Mouse (Mus musculus): ENCODE data around the gene Gps2. TPM values are rescaled to one million over a fixed set of nuclear protein-coding genes. Genes with fewer than 3 reads are reported as not detected.
A peak's percentile ranks its signal among the peaks of the same experiment; 100 is the strongest.

Gps2 gene
- polyA plus RNA-seq, 1 experiment: 290 TPM

GRCm38 (mm10) chr11:69932254-69932653 is 18.6 kb downstream of the Gps2 start:
- no peaks in the 10 kb centered on the region for H3K27me3 ChIP-seq (ENCODE audit: control insufficient read depth, insufficient read depth, low read length)
- no peak for TF ChIP-seq POLR2A (IDR thresholded peaks at IDR 0.05; ENCODE audit: control insufficient read depth, low read depth, low read length)
- TF ChIP-seq CTCF (IDR thresholded peaks at IDR 0.05; ENCODE audit: control insufficient read depth, insufficient read depth, insufficient replicate concordance, low read depth, low read length): no peak
- no peak overlapping the region for H3K27ac ChIP-seq (ENCODE audit: control insufficient read depth, insufficient read depth, low read depth, low read length)
- H3K4me3 ChIP-seq (ENCODE audit: control insufficient read depth, low read depth, low read length): no peak overlapping the region
- peaks cover 8% of the 10 kb centered on the region for H3K4me1 ChIP-seq (ENCODE audit: control insufficient read depth, insufficient read depth, low read length)
- H3K36me3 ChIP-seq (ENCODE audit: control insufficient read depth, insufficient read depth, low read length): peaks cover 2% of the 10 kb centered on the region; the same call in 1 of the 2 replicates

DNA sequence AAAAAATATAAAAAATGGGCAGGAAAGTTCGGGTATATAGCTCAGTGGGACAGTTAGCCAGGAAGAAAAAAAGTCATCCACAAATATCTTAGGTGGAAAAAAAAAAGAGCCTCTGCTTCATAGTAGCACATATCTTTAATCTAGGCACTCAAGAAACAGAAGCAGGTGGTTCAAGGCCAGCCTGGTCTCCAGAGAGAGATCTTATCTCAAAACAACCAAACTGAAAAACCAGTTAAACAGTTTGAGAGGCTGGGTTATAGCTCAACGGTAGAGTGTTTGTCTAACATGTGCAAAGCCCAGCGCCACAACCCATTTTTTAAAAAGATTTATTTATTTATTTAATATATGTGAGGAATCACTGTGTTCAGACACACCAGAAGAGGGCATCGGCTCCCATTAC is 19.4 kb downstream of the Gps2 start:
- Histone ChIP-seq H3K4me1 (ENCODE audit: control insufficient read depth, insufficient read depth, low read length) (peaks cover 8% of the 10 kb centered on the region), H3K27me3 (ENCODE audit: control insufficient read depth, insufficient read depth, low read length) (no peaks in the 10 kb centered on the region), H3K36me3 (ENCODE audit: control insufficient read depth, insufficient read depth, low read length) (peaks cover 2% of the 10 kb centered on the region; the same call in 1 of the 2 replicates), H3K27ac (ENCODE audit: control insufficient read depth, insufficient read depth, low read depth, low read length) (no peak overlapping the region), H3K4me3 (ENCODE audit: control insufficient read depth, low read depth, low read length) (no peak overlapping the region)
- TF ChIP-seq POLR2A (IDR thresholded peaks at IDR 0.05; ENCODE audit: control insufficient read depth, low read depth, low read length) (no peak), CTCF (IDR thresholded peaks at IDR 0.05; ENCODE audit: control insufficient read depth, insufficient read depth, insufficient replicate concordance, low read depth, low read length) (no peak)

DNA sequence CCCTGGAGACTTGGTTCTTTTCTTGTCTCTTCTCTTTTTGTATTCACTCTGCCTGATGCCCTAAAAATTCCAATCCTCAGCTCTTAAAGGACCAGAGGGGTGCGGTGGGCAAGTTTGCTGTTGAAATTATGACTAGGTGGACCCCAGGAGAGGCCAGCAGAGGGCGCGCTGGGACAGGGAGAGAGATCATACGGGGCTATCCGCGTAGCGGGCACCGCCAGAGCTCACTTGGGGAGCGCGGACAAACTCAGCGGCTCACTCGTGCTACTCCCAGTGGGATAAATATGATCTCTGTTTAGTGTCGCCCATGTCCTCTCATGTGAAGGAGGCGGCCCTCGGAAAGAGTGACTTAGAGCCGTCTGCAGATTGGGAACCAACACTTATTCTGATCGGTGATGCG is 20.5 kb downstream of the Gps2 start:
- Histone ChIP-seq H3K4me3 (ENCODE audit: control insufficient read depth, low read depth, low read length) (peak overlapping the region; percentile 81), H3K27ac (ENCODE audit: control insufficient read depth, insufficient read depth, low read depth, low read length) (peak overlapping the region; percentile 98), H3K27me3 (ENCODE audit: control insufficient read depth, insufficient read depth, low read length) (no peaks in the 10 kb centered on the region), H3K4me1 (ENCODE audit: control insufficient read depth, insufficient read depth, low read length) (peaks cover 8% of the 10 kb centered on the region), H3K36me3 (ENCODE audit: control insufficient read depth, insufficient read depth, low read length) (peaks cover 2% of the 10 kb centered on the region; the same call in 1 of the 2 replicates)
- TF ChIP-seq CTCF (IDR thresholded peaks at IDR 0.05; ENCODE audit: control insufficient read depth, insufficient read depth, insufficient replicate concordance, low read depth, low read length) (peak; percentile 87), POLR2A (IDR thresholded peaks at IDR 0.05; ENCODE audit: control insufficient read depth, low read depth, low read length) (0 out of 2 replicates have a peak, but pooled peaks have one; percentile 40)

GRCm38 (mm10) chr11:69934681-69935080 is 21.0 kb downstream of the Gps2 start:
- H3K4me3 ChIP-seq (ENCODE audit: control insufficient read depth, low read depth, low read length): peak overlapping the region; percentile 91
- peaks cover 8% of the 10 kb centered on the region for H3K4me1 ChIP-seq (ENCODE audit: control insufficient read depth, insufficient read depth, low read length)
- H3K27me3 ChIP-seq (ENCODE audit: control insufficient read depth, insufficient read depth, low read length): no peaks in the 10 kb centered on the region
- H3K36me3 ChIP-seq (ENCODE audit: control insufficient read depth, insufficient read depth, low read length): peaks cover 2% of the 10 kb centered on the region; the same call in 1 of the 2 replicates
- peak overlapping the region; percentile 98 for H3K27ac ChIP-seq (ENCODE audit: control insufficient read depth, insufficient read depth, low read depth, low read length)
- TF ChIP-seq CTCF (IDR thresholded peaks at IDR 0.05; ENCODE audit: control insufficient read depth, insufficient read depth, insufficient replicate concordance, low read depth, low read length): no peak
- TF ChIP-seq POLR2A (IDR thresholded peaks at IDR 0.05; ENCODE audit: control insufficient read depth, low read depth, low read length): no peak

GRCm38 (mm10) chr11:69935137-69935879 is 21.6 kb downstream of the Gps2 start, which contains the start of gene Ybx2:
Gene Ybx2 (plus strand): TSS chr11:69935796.
- Histone ChIP-seq H3K27ac (ENCODE audit: control insufficient read depth, insufficient read depth, low read depth, low read length) (peak within 1 kb of the TSS; percentile 98), H3K27me3 (ENCODE audit: control insufficient read depth, insufficient read depth, low read length) (no peaks in the 10 kb centered on the region), H3K36me3 (ENCODE audit: control insufficient read depth, insufficient read depth, low read length) (peaks cover 2% of the 10 kb centered on the region; the same call in 1 of the 2 replicates), H3K4me1 (ENCODE audit: control insufficient read depth, insufficient read depth, low read length) (peaks cover 6% of the 10 kb centered on the region), H3K4me3 (ENCODE audit: control insufficient read depth, low read depth, low read length) (peak within 1 kb of the TSS; percentile 91)
- peak; percentile 59; the same call in 1 of the 2 replicates for TF ChIP-seq POLR2A (IDR thresholded peaks at IDR 0.05; ENCODE audit: control insufficient read depth, low read depth, low read length)
- TF ChIP-seq CTCF (IDR thresholded peaks at IDR 0.05; ENCODE audit: control insufficient read depth, insufficient read depth, insufficient replicate concordance, low read depth, low read length): no peak

GRCm38 (mm10) chr11:69936156-69936555 is 22.5 kb downstream of the Gps2 start:
- no peaks in the 10 kb centered on the region for H3K27me3 ChIP-seq (ENCODE audit: control insufficient read depth, insufficient read depth, low read length)
- H3K4me3 ChIP-seq (ENCODE audit: control insufficient read depth, low read depth, low read length): peak overlapping the region; percentile 91
- H3K27ac ChIP-seq (ENCODE audit: control insufficient read depth, insufficient read depth, low read depth, low read length): peak overlapping the region; percentile 91
- H3K36me3 ChIP-seq (ENCODE audit: control insufficient read depth, insufficient read depth, low read length): peaks cover 5% of the 10 kb centered on the region
- no peak for TF ChIP-seq POLR2A (IDR thresholded peaks at IDR 0.05; ENCODE audit: control insufficient read depth, low read depth, low read length)
- no peak for TF ChIP-seq CTCF (IDR thresholded peaks at IDR 0.05; ENCODE audit: control insufficient read depth, insufficient read depth, insufficient replicate concordance, low read depth, low read length)
- peaks cover 8% of the 10 kb centered on the region for H3K4me1 ChIP-seq (ENCODE audit: control insufficient read depth, insufficient read depth, low read length)

GRCm38 (mm10) chr11:69936714-69937347 is 23.1 kb downstream of the Gps2 start:
- TF ChIP-seq POLR2A (IDR thresholded peaks at IDR 0.05; ENCODE audit: control insufficient read depth, low read depth, low read length) (no peak), CTCF (IDR thresholded peaks at IDR 0.05; ENCODE audit: control insufficient read depth, insufficient read depth, insufficient replicate concordance, low read depth, low read length) (no peak)
- peak overlapping the region; percentile 91 for H3K4me3 ChIP-seq (ENCODE audit: control insufficient read depth, low read depth, low read length)
- peaks cover 5% of the 10 kb centered on the region for H3K36me3 ChIP-seq (ENCODE audit: control insufficient read depth, insufficient read depth, low read length)
- peak overlapping the region; percentile 91 for H3K27ac ChIP-seq (ENCODE audit: control insufficient read depth, insufficient read depth, low read depth, low read length)
- H3K27me3 ChIP-seq (ENCODE audit: control insufficient read depth, insufficient read depth, low read length): no peaks in the 10 kb centered on the region
- peaks cover 8% of the 10 kb centered on the region for H3K4me1 ChIP-seq (ENCODE audit: control insufficient read depth, insufficient read depth, low read length)
